Mouse (Mus musculus) ES-E14 (cell line): ENCODE data around the gene Zcrb1.

Experiments used
- ZC3H11A ChIP-seq: IDR thresholded peaks from 2 replicates; pipeline ENCODE4 v1.6.1; 2012; ENCODE audit warnings: low read depth, mild to moderate bottlenecking, inconsistent platforms, low read length, borderline replicate concordance
- ZNF384 ChIP-seq: IDR thresholded peaks from 2 replicates; pipeline ENCODE4 v1.6.1; 2012; ENCODE audit warnings: low read depth, low read length, inconsistent platforms

DNA sequence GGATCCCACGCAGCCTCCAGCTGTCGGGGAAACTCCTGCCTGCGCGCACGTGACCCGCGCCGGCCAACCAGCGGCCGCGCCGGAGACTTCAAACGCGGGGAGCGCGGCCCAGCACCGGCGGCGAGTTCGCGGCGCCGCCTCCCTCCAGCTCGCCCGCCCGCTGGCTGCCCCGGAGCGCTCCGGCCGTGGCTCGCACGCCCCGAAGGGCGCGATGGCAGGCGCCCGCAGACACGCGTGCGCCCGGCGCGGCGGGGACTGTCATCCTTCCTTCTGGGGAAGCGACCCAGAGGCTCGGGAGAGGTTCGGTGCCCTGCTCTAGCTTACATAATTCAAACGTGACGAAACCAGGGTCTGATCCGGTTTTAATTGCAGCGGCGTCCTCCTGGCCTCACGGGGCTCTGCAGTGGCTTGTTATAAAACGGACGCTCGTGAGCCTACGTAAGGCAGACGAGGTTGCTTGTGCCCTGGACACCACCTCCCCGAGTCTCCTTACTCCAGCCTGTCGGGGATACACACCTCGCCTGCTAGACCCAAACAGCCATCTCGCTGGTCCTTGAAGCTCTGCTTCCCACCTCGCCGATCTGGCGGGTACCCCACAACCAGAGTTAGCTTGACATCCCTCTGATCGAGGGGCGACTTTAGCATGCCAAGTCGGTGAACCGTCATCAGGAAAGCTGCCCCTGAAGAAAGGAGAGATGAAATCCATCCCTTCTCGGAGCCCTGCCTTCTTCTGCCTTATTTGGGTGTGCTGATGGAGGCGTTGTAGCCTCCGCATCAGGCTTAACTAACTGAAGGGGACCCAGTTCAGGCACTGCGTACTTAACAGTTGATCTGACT, 61.0 kb downstream of the Zcrb1 start, which contains the start of gene Yaf2:
- TF ChIP-seq ZC3H11A (no peak), ZNF384 (no peak)
